Mouse (Mus musculus) layer of hippocampus, adult 11-12 months (tissue): ENCODE measurements around the gene Carmil1.
A peak's percentile ranks its signal among the peaks of the same experiment; 100 is the strongest.

ENCODE experiments used
- DNase-seq: peaks from one replicate; pipeline ENCODE4 v3.0.0; 2022; ENCODE audit warnings: low spot score

Carmil1 gene

GRCm38 (mm10) chr13:24280439-24281431 lies at the start of gene Carmil1:
Gene Carmil1, minus strand, starts transcription at chr13:24280795.
- peak; percentile 87 for DNase-seq

DNA sequence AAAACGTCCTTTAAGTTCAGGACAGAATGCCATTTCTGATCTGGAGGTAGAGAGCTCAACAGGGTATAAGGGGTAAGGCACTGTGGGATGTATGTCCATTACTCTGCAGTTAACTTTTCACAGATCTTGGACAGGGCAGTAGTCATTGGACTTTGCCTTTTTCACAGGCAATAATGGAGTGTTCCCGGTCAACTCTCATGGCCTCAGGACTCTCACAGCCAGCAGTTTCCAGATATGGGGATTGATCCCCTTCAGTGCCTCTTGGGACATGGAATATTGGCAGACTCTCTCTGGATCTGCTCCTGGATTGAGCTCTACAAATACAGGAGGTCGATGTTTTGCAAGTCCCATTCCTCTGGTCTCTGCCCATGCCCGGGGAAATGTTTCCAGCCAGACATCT lies 49.5 kb upstream of the Carmil1 start:
- DNase-seq: no peak

DNA sequence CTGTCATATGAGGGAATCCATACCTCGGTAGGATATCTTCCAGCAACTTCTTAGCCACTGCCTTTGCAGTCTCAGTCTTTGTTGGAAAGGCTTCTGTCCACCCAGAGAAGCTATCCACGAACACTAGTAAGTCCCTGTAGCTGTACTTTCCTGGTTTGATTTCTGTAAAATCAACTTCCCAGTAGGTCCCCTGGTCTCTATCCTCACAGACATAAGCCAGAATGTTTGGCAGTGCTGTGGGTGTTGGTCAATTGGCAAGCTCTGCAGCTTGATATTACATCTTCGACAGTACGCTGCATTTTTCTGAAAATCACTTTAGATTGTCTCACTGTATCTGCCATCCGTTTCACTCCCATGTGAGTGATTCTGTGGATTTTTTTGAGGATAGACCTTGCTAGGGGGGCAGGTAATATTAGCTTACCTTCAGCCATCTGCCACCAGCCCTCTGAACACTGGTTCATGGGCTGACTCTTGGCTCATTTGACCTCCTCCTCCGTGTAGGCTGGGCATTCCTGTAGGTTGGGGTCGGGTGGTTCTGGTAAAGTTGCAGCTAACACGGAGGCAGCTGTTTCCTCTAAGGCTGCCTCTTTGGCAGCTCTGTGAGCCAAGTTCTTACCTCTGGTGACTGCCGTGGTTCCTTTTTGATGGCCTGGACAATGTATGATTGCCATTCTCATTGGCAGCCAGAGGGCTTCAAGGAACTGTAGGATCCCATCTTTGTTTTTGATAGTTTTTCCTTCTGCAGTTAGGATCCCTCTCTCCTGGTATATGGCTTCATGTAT lies 47.6 kb upstream of the Carmil1 start:
- no peak for DNase-seq

DNA sequence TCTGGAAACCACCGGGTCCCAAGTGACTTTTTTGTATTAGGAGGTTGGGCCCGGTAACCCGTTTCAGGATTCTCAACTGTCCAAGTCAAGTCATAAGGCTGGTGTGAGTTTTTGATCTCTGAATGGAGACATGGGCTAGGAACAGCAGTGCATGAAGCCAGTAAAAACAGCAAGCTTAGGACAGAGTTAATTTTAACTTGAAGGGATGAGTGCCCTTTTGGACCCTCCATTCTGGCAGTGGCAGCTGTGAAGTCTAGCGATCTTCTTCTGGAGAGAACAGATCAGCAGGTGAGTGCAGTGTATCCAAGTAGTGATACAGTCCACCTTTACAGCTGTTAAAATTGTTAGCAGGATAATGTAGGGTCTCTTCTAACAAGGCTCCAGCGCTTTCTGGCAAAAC lies 46.6 kb upstream of the Carmil1 start, which contains the start of gene Cmah:
TSS of gene Cmah (plus strand) at position 204 of the 400 bp plus-strand sequence.
- DNase-seq: no peak

- no peak for DNase-seq
These were observed 40.7 kb upstream of the Carmil1 start for GRCm38 (mm10) chr13:24321313-24321712.

DNA sequence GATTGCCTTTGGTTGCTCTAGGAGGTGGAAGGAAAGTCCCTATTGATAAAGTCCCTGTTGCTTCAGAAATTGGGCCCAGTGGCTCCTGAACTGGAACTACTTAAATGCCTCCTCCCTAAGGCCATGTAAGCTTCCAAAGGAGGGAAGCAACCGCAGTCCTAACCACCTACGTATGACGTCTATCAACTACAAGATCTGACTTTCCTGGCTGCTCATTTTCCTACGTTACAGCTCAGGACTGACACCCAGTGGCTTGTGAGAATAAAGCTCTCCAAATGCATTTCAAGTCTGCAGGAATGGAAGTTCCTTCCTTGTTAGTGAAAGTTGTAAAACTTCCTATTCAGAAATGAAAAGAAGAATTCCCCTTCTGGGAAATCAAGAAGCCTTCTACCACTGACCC lies 38.0 kb upstream of the Carmil1 start:
- DNase-seq: peak; percentile 24

GRCm38 (mm10) chr13:24316563-24316962 lies 36.0 kb upstream of the Carmil1 start:
- no peak for DNase-seq

- no peak for DNase-seq
These were observed 30.7 kb upstream of the Carmil1 start for GRCm38 (mm10) chr13:24311011-24311940.

- no peak for DNase-seq
These were observed 25.7 kb upstream of the Carmil1 start for GRCm38 (mm10) chr13:24306248-24306647.

DNA sequence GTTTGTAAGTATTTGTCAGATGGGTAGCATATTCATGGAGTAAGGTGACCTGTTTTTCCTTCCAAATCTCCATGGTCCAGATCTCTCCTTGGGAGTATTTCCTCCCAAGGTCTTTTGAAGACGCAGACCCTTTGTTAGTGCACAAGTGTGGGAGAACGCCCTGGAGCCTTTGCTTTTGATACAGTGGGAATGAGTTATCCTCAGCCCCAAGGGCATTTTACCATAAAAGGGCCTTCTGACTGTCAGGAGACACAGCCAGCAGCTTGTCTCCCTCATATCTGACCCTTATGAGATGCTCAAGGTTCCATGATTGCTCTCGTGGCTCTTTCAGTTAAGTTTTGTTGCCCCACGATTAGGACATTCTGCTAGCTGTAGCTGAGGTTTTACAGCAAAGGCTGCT lies 24.9 kb upstream of the Carmil1 start:
- DNase-seq: no peak

GRCm38 (mm10) chr13:24297252-24297651 lies 16.7 kb upstream of the Carmil1 start:
- peak; percentile 30 for DNase-seq

GRCm38 (mm10) chr13:24287381-24287780 lies 6.8 kb upstream of the Carmil1 start:
- no peak for DNase-seq

DNA sequence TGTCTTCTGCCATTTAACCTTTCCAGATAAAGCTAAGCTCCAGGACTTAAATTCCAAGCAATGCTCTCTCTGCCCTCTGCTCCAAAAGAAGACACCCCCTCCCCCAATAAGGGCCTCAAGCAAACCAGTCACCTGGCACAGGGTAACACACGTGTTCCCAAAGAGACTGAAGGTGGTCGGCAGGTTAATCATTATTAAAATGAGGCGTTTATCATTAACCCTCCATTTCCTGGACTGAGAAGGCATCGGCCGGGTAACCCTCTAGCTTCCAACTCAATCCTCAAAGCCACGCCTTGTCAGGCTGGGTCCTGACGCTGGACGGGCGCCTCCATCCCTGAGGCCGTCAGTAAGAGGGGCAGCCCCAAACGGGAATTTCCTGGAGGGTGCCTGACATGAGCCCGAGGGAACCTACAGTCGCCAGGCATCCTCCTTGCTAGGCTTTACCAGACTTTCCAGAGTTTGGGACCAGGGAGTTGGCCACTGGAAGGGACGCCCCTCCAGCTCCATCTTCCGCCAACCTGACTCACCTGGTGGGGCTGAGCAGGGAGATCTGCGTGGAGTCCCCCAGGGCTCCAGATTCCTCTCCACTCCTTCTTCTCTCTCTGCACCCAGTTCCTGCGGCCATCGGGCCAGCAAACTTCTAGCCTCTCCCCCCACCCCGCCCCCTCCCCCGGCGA lies 695 bp downstream of the Carmil1 start:
- no peak for DNase-seq

- DNase-seq: no peak
These were observed 1.2 kb downstream of the Carmil1 start for GRCm38 (mm10) chr13:24279407-24279761.

DNA sequence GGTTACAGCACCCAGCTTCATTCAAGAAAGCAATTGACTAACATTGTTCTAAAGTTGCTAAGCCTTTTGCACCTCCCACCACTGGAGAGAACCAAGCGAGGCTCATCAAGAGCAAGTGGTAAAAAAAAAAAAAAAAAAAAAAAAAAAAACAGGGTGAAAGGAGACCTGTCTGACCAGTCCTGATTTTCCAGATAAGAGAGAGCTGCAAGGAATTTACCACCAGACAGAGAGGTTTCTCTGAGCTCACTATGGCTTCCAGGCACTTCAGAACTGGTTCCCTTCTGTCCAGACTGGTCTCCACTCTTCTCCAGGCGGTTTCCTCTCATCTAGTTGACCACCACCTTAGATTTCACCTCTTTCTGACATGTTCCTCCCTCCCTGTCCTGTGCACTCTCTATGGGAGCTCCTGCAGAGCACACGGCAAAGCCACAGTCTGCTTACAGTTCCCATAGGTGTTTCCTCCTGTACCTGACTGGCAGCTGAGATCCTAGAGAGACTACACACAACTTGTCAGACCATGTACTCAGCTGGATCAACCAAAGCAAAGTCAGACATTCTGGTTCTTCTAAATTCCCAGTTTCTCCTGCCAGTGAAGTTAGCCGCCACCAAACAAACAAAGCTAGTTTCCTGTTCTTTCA lies 7.7 kb downstream of the Carmil1 start:
- no peak for DNase-seq

DNA sequence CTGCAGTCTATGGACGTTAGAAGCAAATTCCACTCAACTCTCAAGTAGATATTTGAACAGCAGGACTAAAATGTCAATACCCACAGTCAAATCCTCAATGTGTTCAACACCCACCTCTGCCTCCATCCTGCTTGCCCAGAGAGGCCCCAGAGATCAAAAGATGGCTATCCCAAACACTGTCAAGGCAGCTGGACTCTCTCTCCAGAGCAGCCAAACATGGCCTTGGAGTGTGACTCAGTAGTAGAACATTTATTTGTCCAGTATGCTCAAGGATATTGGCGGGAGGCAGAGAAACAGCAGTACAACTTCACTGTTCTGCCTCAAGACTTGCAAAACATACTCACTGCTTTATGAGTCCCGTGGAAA lies 11.5 kb downstream of the Carmil1 start:
- DNase-seq: no peak

GRCm38 (mm10) chr13:24268355-24269099 lies 12.1 kb downstream of the Carmil1 start:
- DNase-seq: no peak

DNA sequence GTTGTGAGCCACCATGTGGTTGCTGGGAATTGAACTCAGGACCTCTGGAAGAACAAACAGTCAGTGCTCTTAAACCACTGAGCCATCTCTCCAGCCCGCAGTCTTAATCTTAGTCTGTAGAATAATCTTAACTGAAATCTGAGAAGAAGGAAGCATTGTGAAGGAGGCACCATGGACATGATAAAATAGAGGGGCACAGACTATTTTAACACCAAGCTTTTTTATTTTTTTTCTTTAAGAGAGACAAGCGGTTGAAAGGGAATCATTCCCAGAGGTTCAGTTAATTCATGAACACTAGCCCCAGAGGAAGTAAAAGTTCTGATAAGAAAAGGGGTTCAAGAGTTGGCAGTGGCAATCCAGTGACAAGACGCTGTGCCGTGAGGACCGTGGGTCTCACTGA lies 15.8 kb downstream of the Carmil1 start:
- DNase-seq: no peak

DNA sequence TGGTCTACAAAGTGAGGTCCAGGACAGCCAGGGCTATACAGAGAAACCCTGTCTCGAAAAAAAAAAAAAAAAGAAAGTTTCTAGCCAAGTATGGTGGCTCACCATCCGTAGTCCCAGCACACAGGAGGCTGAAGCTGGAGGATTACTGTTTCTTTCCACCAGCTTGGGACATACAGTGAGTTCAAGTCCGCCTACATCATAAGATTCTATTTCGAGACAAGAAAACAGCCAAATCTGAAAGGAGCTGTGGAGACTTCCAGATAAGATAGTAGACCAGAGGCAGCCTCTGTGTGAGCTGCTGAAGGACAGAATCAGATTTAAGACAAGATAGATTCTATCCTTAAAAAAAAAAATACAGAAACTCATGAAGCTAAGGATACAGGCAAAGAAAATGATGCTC lies 17.0 kb downstream of the Carmil1 start:
- DNase-seq: no peak
